Mouse (Mus musculus) inflammation-experienced regulatory T-cells, adult 16 weeks (primary cell): ENCODE results near the gene Gcsh. TPM values are rescaled to one million over a fixed set of nuclear protein-coding genes. Genes with fewer than 3 reads are reported as not detected.

Source experiments
- polyA plus RNA-seq: library from polyadenylated mRNA; unstranded; fragments of 100-300 nt; shearing (Covaris generic); gene quantifications from one replicate; pipeline ENCODE4 v1.2.1, GENCODE M21; 2017

The Gcsh gene
- 32.6 TPM for polyA plus RNA-seq

DNA sequence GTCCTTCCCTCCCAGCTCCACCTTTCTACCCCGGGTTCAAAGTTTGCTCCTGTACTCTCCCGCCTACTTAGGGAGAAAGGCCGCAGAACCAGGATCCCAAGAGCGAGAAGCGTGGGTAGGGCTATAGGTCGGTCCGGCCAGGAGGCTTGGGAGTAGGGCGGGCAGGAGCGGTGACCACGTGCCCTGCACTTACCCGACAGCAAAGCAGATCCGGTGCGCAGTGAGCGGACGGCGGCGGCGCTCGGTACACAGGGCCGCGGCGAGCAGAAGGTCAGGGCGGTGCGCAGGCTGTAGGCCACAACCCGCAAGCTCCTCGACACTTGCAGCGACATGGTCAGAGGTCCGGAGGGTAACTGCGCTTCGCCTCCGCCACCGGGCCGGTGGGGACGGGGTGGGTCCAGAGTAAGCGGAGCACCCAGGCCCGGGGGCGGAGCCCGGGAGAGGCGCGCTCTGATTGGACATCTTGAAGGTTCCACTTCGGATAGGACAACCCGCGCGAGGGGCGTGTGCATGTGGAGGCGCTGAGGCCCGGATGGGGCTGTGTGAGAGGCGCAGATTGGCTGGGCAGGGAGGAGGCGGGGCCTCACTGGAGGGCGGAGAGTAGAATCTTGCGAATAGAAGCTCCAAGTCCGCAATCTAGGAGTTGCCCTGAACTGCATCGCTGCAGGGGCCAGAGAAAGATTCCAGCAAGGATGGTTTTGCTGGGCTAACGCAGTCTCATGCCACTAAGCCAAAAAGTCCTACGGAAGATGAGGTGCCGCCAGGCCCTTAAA lies at the start of gene Gcsh:
Gcsh (minus strand) TSS at position 443 of the 773 bp plus-strand sequence.

DNA sequence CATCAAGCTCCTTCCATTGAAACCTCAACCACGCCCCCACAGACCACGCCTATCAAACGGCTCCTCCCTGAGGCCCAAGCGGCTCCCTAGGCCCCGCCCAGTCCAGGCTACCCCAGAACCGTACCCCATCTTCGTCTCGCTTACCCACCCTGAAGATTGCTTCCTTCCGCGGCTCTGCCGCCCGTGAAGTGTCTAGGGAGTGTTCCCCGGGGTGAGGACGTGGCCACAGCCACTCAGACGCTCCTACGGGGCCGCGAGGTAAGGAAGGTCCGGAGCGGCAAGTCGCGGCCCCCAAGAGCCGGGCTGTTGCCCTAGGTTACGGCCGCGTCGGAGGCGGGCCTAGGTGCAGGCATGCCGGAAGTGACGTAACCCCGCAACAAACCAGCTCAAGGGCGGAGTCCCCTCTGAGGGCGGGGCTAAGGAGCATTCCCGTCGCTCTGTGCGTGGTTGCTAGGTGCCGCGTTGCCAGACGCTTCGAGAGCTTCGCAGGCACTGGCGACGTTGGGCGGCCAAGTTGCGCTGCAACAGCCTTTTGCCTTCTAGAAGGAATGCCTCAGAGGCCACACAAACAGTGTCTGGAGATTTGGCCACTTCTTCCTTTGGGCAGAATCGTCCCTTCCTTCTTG lies 14.6 kb downstream of the Gcsh start, which contains the start of gene 1700030J22Rik:
1700030J22Rik (minus strand) TSS at position 329 of the 626 bp plus-strand sequence.

DNA sequence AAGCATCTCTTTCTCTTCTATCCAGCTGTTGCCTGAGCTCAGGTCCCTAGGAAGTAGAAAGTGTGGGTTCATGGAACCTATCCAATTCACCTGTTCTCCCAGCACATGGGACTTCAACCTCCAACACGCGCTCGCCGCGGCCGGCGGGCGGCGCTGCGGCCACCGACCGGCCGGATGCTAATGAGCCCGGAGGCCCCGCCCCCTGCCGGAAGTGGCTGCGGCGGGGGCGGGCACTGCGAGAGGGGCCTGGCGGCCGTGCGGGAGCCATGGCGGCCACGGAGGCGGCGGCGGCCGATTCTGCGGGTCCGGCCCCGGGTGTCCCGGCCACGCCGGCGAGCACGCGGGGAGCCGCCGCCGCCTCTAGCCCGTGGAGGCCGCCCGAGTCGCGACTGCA lies 50.2 kb downstream of the Gcsh start, which contains the start of gene Atmin:
Atmin (plus strand) TSS at position 233 of the 394 bp plus-strand sequence.

Other genes starting within 250 kb of the Gcsh start
- 34.7 TPM for gene Cmc2, start 72.1 kb downstream of the Gcsh start, polyA plus RNA-seq
- gene Cenpn, start 71.8 kb downstream of the Gcsh start, polyA plus RNA-seq, result 4.1 TPM
- 8.7 TPM for gene Atmin, start 50.1 kb downstream of the Gcsh start, polyA plus RNA-seq
- gene 1700030J22Rik, start 14.6 kb downstream of the Gcsh start, polyA plus RNA-seq, result 0.48 TPM
- 0.11 TPM for gene Pkd1l2, start 88.9 kb upstream of the Gcsh start, polyA plus RNA-seq
- gene Bco1, start 102.3 kb upstream of the Gcsh start, polyA plus RNA-seq, result not detected
- 1.1 TPM for gene Gan, start 164.6 kb upstream of the Gcsh start, polyA plus RNA-seq